Mouse (Mus musculus): Measurements from ENCODE around the gene Slc23a3.

DNA sequence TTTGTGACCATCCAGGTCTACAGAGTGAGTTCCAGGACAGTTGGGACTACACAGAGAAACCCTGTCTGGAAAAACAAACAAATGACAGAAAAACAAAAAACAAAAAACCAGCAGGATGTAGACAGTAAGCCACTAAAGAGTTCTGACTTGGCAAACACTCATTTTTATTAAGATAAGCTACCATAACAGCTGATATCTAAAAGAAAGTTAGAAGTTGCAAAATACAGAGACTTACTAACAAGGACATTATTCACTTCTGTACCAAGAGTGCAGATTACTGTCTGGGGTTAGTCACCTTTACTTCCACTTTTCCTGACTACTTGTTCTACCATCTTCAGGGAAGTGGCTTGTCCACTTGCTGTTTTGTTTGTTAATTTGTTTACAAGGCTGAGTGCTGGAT is 25.3 kb upstream of the Slc23a3 start:
- no peak for TF ChIP-seq EP300 (optimal IDR thresholded peaks at IDR 0.05)
- no peak for TF ChIP-seq CTCF (IDR thresholded peaks at IDR 0.05; ENCODE audit: low read depth)
